Mouse (Mus musculus) G1E (cell line): Measurements from ENCODE around the gene Ccnk. TPM values are rescaled to one million over a fixed set of nuclear protein-coding genes. Genes with fewer than 3 reads are reported as not detected.

Source experiments
- ATAC-seq: 2 replicates; pipeline ENCODE4 v1.8.0; 2016; ENCODE audit warnings: mild to moderate bottlenecking; ENCODE audit not compliant: insufficient number of reproducible peaks, poor library complexity, low FRiP score, severe bottlenecking; ENCODE audit errors: extremely low read depth
- DNase-seq: peaks from one replicate; pipeline ENCODE4 v3.0.0; 2012; ENCODE audit warnings: low spot score
- H3K27me3 ChIP-seq: 2 replicates; pipeline ENCODE4 v1.6.1; 2012; ENCODE audit warnings: mild to moderate bottlenecking, low read length, inconsistent platforms; ENCODE audit not compliant: insufficient read depth
- H3K36me3 ChIP-seq: replicated peaks from 2 replicates; pipeline ENCODE3; 2012; ENCODE audit warnings: mild to moderate bottlenecking, inconsistent platforms
- H3K4me1 ChIP-seq: 2 replicates; pipeline ENCODE4 v1.6.1; 2012; ENCODE audit warnings: low read depth, low read length, inconsistent platforms, mixed read lengths; ENCODE audit not compliant: insufficient read depth
- H3K4me3 ChIP-seq: 2 replicates; pipeline ENCODE4 v1.5.1; 2012; ENCODE audit warnings: low read depth, mild to moderate bottlenecking, inconsistent platforms, low read length, moderate library complexity, mixed read lengths
- H3K9me3 ChIP-seq: replicated peaks from 2 replicates; pipeline ENCODE4 v1.6.1; 2012; ENCODE audit warnings: inconsistent platforms
- CTCF ChIP-seq: IDR thresholded peaks from 2 replicates; pipeline ENCODE4 v1.5.1; 2012; ENCODE audit warnings: low read depth, low read length, inconsistent platforms, mixed read lengths
- GATA1 ChIP-seq: IDR thresholded peaks from 2 replicates; pipeline ENCODE4 v1.6.1; 2012; ENCODE audit warnings: borderline replicate concordance, low read length, inconsistent platforms, mixed read lengths
- GATA2 ChIP-seq: IDR thresholded peaks from 2 replicates; pipeline ENCODE4 v1.6.1; 2012; ENCODE audit warnings: low read depth, low read length, inconsistent platforms, borderline replicate concordance
- POLR2AphosphoS5 ChIP-seq: IDR thresholded peaks from 2 replicates; pipeline ENCODE4 v1.6.1; 2012; ENCODE audit warnings: low read depth, low read length, inconsistent platforms; ENCODE audit not compliant: insufficient replicate concordance
- TAL1 ChIP-seq: conservative IDR thresholded peaks from 2 replicates; pipeline ENCODE4 v1.6.1; 2012; ENCODE audit warnings: low read depth, low read length, inconsistent platforms, mixed read lengths
- polyA plus RNA-seq: library from polyadenylated mRNA; stranded (reverse); fragments of >175 nt; gene quantifications from 2 replicates; pipeline ENCODE4 v1.2.3, GENCODE M21; 2012
- total RNA-seq, 2 experiments: library from RNA; stranded (forward) in 1 of 2; stranded (reverse) in 1 of 2; fragments of 200-1000 nt in 1 of 2; fragments of >200 nt in 1 of 2; fragmentation: Nextera tagmentation in 1 of 2; gene quantifications; 2 replicates each; pipeline ENCODE4 v1.2.3; 2014 to 2017

Ccnk gene
- total and polyA plus RNA-seq, 3 experiments: 13.9 to 214 (median 206) TPM

DNA sequence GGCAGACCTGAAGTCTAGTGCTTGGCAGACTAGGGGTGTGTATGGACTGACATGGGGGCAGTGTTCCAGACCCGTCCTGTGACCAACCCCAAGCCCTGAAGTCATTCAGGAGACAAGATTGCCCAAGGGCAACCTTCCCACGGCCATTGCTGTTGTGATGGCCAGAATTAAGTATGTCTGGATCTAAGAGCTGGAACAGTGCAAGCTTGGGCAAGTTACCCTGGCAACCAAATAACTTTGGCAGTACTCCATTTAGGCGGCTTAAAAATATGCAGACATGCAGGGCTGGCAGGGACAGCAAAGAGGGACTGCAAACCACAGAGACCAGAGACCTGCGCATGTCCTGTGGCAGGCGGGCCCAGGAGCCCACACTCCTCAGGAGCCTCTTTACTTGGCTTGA, 60.1 kb downstream of the Ccnk start:
- H3K9me3 ChIP-seq: peaks cover 98% of the 10 kb centered on the region
- H3K4me1 ChIP-seq: no peaks in the 10 kb centered on the region
- H3K27me3 ChIP-seq: peaks cover 8% of the 10 kb centered on the region
- TF ChIP-seq GATA1: no peak
- TF ChIP-seq POLR2AphosphoS5: no peak
- ATAC-seq (no peak), DNase-seq (no peak)
- H3K36me3 ChIP-seq: no peaks in the 10 kb centered on the region
- no peak overlapping the region; the same call in 1 of the 2 replicates for H3K4me3 ChIP-seq

DNA sequence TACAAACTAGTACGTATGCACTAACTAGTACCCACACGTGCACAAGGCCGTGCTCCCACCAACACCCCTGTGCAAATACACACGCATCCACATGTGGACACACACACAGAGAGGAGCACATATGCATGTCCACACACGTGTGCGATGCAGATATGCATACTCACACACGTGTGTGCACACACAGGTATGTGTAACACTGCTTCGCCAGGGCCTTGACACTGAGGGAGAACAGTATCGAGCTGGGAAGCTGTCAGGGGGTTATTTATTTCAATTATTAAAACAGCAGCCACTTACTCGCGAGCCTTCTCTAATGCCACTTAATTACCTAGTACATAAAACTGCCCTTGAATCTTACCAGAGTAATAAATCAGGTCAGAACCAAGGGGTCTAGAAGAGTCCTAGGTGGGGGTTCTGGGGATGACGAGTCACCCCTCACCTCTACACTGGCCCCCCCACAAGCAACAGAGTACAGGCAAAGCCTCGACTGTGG, 61.1 kb downstream of the Ccnk start:
- no peak for DNase-seq
- no peak overlapping the region; the same call in 1 of the 2 replicates for H3K4me3 ChIP-seq
- no peaks in the 10 kb centered on the region for H3K4me1 ChIP-seq
- H3K36me3 ChIP-seq: no peaks in the 10 kb centered on the region
- peaks cover 8% of the 10 kb centered on the region for H3K27me3 ChIP-seq
- TF ChIP-seq POLR2AphosphoS5: no peak
- TF ChIP-seq TAL1: no peak
- no peak for TF ChIP-seq CTCF
- TF ChIP-seq GATA1: no peak
- TF ChIP-seq GATA2: no peak
- no peak for ATAC-seq
- H3K9me3 ChIP-seq: peaks cover 99% of the 10 kb centered on the region

- H3K27me3 ChIP-seq: peaks cover 8% of the 10 kb centered on the region
- no peaks in the 10 kb centered on the region for H3K36me3 ChIP-seq
- no peaks in the 10 kb centered on the region for H3K4me1 ChIP-seq
- DNase-seq (no peak), ATAC-seq (no peak)
- peak overlapping the region; percentile 24; the same call in 1 of the 2 replicates for H3K4me3 ChIP-seq
- no peak for TF ChIP-seq POLR2AphosphoS5
- TF ChIP-seq GATA2: no peak
- no peak for TF ChIP-seq TAL1
- no peak for TF ChIP-seq CTCF
- TF ChIP-seq GATA1: no peak
- peaks cover 99% of the 10 kb centered on the region for H3K9me3 ChIP-seq
These were observed 61.7 kb downstream of the Ccnk start for GRCm38 (mm10) chr12:108240953-108241588.

DNA sequence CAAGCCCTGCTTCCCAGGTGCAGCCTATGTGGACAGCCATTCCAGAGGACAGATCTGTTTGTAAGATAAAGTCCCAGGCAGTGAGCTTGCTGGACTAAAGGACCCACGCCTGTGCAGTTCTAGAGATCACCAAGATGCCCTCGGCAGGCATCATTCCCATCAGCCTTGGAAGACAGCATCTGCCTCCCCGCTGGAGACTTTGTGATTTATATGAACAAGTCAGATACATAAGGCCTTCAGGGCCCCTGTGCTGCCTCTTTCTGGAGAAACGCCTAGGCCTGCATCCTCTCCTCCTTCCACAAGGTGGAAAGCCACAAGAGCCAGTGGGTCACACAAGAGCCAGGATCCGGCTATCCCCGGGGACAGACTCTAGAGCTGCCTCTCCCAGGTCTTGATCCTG, 62.2 kb downstream of the Ccnk start:
- TF ChIP-seq CTCF (no peak), POLR2AphosphoS5 (no peak), GATA1 (no peak), TAL1 (no peak), GATA2 (no peak)
- ATAC-seq (no peak), DNase-seq (no peak)
- H3K4me1 ChIP-seq: no peaks in the 10 kb centered on the region
- H3K27me3 ChIP-seq: peaks cover 8% of the 10 kb centered on the region
- H3K4me3 ChIP-seq: no peak overlapping the region; the same call in 1 of the 2 replicates
- H3K9me3 ChIP-seq: peaks cover 99% of the 10 kb centered on the region
- H3K36me3 ChIP-seq: no peaks in the 10 kb centered on the region

DNA sequence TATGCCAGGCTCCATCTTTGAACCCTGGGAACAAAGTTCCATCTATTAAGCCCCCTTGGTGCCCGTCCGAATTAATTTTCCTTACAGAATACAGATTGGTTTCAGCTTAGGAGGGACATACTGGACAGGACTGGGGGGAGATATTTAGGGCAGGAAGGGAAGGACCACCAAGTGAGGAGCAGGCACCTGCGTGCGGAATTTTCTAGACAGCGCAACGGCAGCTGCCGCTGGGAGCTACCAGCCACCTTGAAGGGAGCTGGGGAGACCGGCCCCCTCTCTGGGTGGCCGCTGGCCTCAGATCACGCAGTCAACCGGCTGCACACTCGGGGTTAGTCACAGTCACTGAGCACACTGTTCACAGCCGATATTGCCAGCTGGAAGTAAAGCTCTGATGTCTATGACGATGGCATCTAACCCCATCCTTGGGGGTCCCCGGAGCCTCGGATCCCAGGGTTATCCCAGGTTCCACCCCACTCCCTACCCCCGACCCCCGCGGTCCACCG, 62.9 kb downstream of the Ccnk start:
- no peak for DNase-seq
- Histone ChIP-seq H3K36me3 (no peaks in the 10 kb centered on the region), H3K27me3 (peaks cover 10% of the 10 kb centered on the region), H3K4me3 (no peak overlapping the region; the same call in 1 of the 2 replicates), H3K9me3 (peaks cover 99% of the 10 kb centered on the region), H3K4me1 (no peaks in the 10 kb centered on the region)
- no peak for ATAC-seq
- TF ChIP-seq GATA1: no peak
- no peak for TF ChIP-seq POLR2AphosphoS5
- no peak for TF ChIP-seq CTCF
- no peak for TF ChIP-seq TAL1
- no peak for TF ChIP-seq GATA2

GRCm38 (mm10) chr12:108244778-108245177, 65.4 kb downstream of the Ccnk start:
- DNase-seq (peak; percentile 51), ATAC-seq (no peak)
- no peaks in the 10 kb centered on the region for H3K36me3 ChIP-seq
- H3K4me3 ChIP-seq: no peak overlapping the region; the same call in 1 of the 2 replicates
- TF ChIP-seq GATA1 (no peak), CTCF (no peak), TAL1 (no peak), POLR2AphosphoS5 (no peak), GATA2 (no peak)
- H3K27me3 ChIP-seq: peaks cover 8% of the 10 kb centered on the region
- peaks cover 99% of the 10 kb centered on the region for H3K9me3 ChIP-seq
- H3K4me1 ChIP-seq: no peaks in the 10 kb centered on the region
